Mouse (Mus musculus) liver, postnatal 0 days (tissue): ENCODE data around the gene Inpp5d. TPM values are rescaled to one million over a fixed set of nuclear protein-coding genes. Genes with fewer than 3 reads are reported as not detected.
"Not testable (repeated sequence)": the region's sequence is repeated elsewhere in the genome, so short reads cannot be mapped to it uniquely, and the experiment has no call there.

Source experiments
- ATAC-seq: fragments of 200-750 bp; cut with Nextera tagmentation; 2 replicates; pipeline ENCODE4 v1.8.0; 2017; ENCODE audit warnings: mild to moderate bottlenecking, moderate library complexity
- DNase-seq: peaks from one replicate; pipeline ENCODE4 v3.0.0-alpha.2; 2016
- H3K27ac ChIP-seq: fragments of 300-500 bp; sonication (generic); 2 replicates; pipeline ENCODE4 v1.5.1; 2014; ENCODE audit warnings: antibody characterized with exemption, moderate library complexity, mild to moderate bottlenecking, low read depth
- H3K27me3 ChIP-seq: fragments of 300-500 bp; sonication (generic); 2 replicates; pipeline ENCODE4 v1.6.1; 2014; ENCODE audit warnings: low read length, control low read depth, mixed read lengths; ENCODE audit not compliant: insufficient read depth
- H3K36me3 ChIP-seq: fragments of 300-500 bp; sonication (generic); replicated peaks from 2 replicates; pipeline ENCODE4 v1.6.1; 2014; ENCODE audit warnings: mild to moderate bottlenecking, control low read depth, low read length, moderate library complexity, mixed read lengths; ENCODE audit not compliant: insufficient read depth
- H3K4me1 ChIP-seq: fragments of 300-500 bp; sonication (generic); 2 replicates; pipeline ENCODE4 v1.6.1; 2014; ENCODE audit warnings: antibody characterized with exemption, mild to moderate bottlenecking, control low read depth; ENCODE audit not compliant: insufficient read depth
- H3K4me2 ChIP-seq: fragments of 300-500 bp; sonication (generic); 2 replicates; pipeline ENCODE4 v1.6.1; 2014; ENCODE audit warnings: low read depth, mild to moderate bottlenecking, low read length, moderate library complexity, mixed read lengths
- H3K4me3 ChIP-seq: fragments of 300-500 bp; sonication (generic); 2 replicates; pipeline ENCODE4 v1.5.1; 2014; ENCODE audit warnings: low read depth, low read length
- H3K9ac ChIP-seq: fragments of 300-500 bp; sonication (generic); replicated peaks from 2 replicates; pipeline ENCODE4 v1.6.1; 2014; ENCODE audit warnings: mild to moderate bottlenecking, moderate library complexity
- H3K9me3 ChIP-seq: fragments of 300-500 bp; sonication (generic); 2 replicates; pipeline ENCODE4 v1.6.1; 2016; ENCODE audit warnings: mild to moderate bottlenecking, control low read depth, low read length, mixed read lengths
- CTCF ChIP-seq: sonication (generic); IDR thresholded peaks from 2 replicates; pipeline ENCODE4 v1.5.1; 2016; ENCODE audit warnings: antibody characterized with exemption, low read depth
- EP300 ChIP-seq: IDR thresholded peaks from 2 replicates; pipeline ENCODE4 v1.6.1; 2016; ENCODE audit warnings: antibody characterized with exemption, low read depth, mild to moderate bottlenecking
- WGBS: fragments of 180-500 bp; shearing (Covaris S2); extraction: QIAGEN DNeasy Blood & Tissue Kit; methylation state at CpG from one replicate; pipeline ENCODE4 v1.1.7; 2014; ENCODE audit not compliant: insufficient replicate concordance; 5-methylcytosine and 5-hydroxymethylcytosine counted together
- polyA plus RNA-seq: library from polyadenylated mRNA; unstranded; fragments of >200 nt; fragmentation: Nextera tagmentation; extraction: Ambion mirVana; gene quantifications from 2 replicates; pipeline ENCODE4 v1.2.1, GENCODE M21; 2015

The Inpp5d gene
- polyA plus RNA-seq, 1 experiment from 2014 or later = 13.3 TPM

DNA sequence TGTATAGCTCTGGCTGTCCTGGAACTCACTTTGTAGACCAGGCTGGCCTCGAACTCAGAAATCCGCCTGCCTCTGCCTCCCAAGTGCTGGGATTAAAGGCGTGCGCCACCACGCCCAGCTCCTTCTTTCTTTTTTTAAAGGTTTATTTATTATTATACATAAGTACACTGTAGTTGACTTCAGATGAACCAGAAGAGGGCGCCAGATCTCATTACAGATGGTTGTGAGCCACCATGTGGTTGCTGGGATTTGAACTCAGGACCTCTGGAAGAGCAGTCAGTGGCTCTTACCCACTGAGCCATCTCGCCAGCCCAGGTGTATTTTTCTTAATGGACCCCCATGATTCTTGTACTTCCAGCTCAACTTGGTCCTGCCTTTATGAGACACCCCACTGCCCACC, 62.4 kb downstream of the Inpp5d start:
- H3K27ac ChIP-seq, H3K4me1 ChIP-seq, H3K27me3 ChIP-seq, H3K9me3 ChIP-seq, H3K4me2 ChIP-seq, H3K4me3 ChIP-seq, DNase-seq, ATAC-seq, H3K9ac ChIP-seq: not testable (repeated sequence)
- peak; percentile 38 for TF ChIP-seq CTCF
- H3K36me3 ChIP-seq = peaks cover 23% of the 10 kb centered on the region
- 80% methylated on average over 7 of the region's 7 CpGs for WGBS

DNA sequence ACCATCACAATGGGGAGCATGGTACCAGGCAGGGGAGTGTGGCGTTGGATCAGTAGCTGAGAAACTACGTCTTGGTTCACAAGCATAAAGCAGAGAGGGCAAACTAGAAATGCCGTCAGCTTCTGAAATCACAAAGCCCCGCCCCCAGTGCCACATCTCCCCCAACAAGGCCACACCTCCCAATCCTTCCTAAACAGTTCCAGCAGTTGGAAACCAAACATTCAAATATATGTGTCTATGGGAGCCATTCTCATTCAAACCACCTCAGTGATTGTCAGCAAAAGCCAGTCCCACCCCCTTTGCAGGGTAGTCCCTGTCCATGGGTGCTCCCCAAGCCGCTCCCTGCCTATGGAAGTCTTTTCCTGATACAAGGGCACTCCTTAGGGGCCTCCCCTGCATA, 64.0 kb downstream of the Inpp5d start:
- no peak for DNase-seq
- no peak for ATAC-seq
- no peak overlapping the region for H3K4me2 ChIP-seq
- H3K4me1 ChIP-seq = no peaks in the 10 kb centered on the region
- no peaks in the 10 kb centered on the region for H3K9me3 ChIP-seq
- no peak overlapping the region for H3K4me3 ChIP-seq
- H3K36me3 ChIP-seq = peaks cover 24% of the 10 kb centered on the region
- no peaks in the 10 kb centered on the region for H3K27me3 ChIP-seq
- TF ChIP-seq EP300 (no peak), CTCF (no peak)
- no peak overlapping the region for H3K9ac ChIP-seq
- no peak overlapping the region for H3K27ac ChIP-seq
- 94% methylated on average over 5 of the region's 5 CpGs for WGBS

DNA sequence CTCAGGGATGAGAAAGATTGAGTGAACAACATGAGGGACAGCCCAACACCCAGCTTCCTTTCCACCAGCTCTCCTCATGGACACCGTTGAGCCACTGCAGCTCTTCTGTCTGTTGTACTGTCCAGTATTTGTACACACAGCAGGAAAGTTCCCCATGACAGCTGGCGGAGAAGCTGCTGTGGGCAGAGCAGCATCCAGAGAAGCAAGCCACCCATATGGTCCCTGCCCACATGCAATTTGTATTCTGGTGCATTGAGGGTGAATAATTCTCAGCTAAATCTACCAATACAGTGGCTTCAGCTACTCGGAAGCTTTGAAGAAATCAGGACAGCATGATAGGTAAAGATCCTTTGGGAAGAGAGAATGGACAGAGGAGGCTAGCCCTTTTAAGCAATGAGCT, 64.7 kb downstream of the Inpp5d start:
- TF ChIP-seq EP300 = no peak
- TF ChIP-seq CTCF = no peak
- Histone ChIP-seq H3K4me1 (no peaks in the 10 kb centered on the region), H3K4me2 (no peak overlapping the region), H3K9me3 (no peaks in the 10 kb centered on the region), H3K27ac (no peak overlapping the region), H3K27me3 (no peaks in the 10 kb centered on the region), H3K9ac (no peak overlapping the region), H3K36me3 (peaks cover 24% of the 10 kb centered on the region), H3K4me3 (no peak overlapping the region)
- WGBS = 91% methylated on average over 3 of the region's 3 CpGs
- no peak for ATAC-seq
- DNase-seq = no peak

DNA sequence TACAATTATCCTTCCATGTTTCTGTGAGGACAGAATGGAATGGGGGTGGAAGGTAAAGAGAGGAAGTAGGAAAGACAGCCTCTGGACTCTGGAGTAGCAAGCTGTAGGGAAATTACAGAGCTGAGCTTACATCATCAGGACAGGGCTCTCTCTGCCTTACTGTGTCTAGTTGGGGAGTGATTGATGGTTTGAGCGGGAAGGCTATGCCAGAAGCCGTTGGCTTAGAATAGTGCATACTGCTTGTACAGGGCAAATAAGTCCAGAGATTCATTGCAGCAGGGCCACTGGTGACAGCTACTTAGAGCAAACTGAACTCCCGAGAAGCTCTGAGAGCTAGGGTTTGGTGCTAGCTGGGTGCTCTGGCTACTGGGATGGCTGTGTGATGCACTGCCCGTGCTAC, 66.2 kb downstream of the Inpp5d start:
- Histone ChIP-seq H3K27me3 (no peaks in the 10 kb centered on the region), H3K4me3 (no peak overlapping the region), H3K27ac (no peak overlapping the region), H3K9ac (no peak overlapping the region), H3K9me3 (no peaks in the 10 kb centered on the region), H3K4me2 (no peak overlapping the region), H3K36me3 (peaks cover 22% of the 10 kb centered on the region), H3K4me1 (no peaks in the 10 kb centered on the region)
- WGBS = 80% methylated on average over 4 of the region's 4 CpGs
- DNase-seq (no peak), ATAC-seq (no peak)
- TF ChIP-seq CTCF (no peak), EP300 (no peak)

DNA sequence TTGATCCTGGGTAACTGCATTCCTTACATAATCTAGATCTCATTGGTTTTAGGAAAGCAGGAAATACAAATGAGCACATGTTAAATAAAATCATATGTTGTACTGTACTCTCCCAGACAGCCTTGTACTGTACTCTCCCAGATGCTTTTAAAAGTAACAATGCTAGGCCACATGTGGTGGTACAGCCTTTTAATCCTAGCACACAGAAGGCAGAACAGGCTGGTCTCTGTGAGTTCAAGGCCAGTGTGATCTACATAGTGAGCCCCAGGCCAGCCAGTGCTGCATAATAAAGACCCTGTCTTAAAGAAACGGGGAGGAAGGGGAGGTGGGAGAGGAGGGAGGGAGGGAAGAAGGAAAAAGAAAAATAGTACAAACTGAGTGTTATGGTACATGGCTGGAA, 66.9 kb downstream of the Inpp5d start:
- no peak overlapping the region for H3K4me3 ChIP-seq
- H3K27me3 ChIP-seq = no peaks in the 10 kb centered on the region
- no peaks in the 10 kb centered on the region for H3K9me3 ChIP-seq
- no peak overlapping the region for H3K4me2 ChIP-seq
- no peaks in the 10 kb centered on the region for H3K4me1 ChIP-seq
- H3K36me3 ChIP-seq = peaks cover 21% of the 10 kb centered on the region
- H3K27ac ChIP-seq = no peak overlapping the region
- no peak for TF ChIP-seq EP300
- TF ChIP-seq CTCF = no peak
- WGBS = 65% methylated on average over 1 of the region's 1 CpGs
- ATAC-seq = no peak
- DNase-seq = no peak
- H3K9ac ChIP-seq = no peak overlapping the region

DNA sequence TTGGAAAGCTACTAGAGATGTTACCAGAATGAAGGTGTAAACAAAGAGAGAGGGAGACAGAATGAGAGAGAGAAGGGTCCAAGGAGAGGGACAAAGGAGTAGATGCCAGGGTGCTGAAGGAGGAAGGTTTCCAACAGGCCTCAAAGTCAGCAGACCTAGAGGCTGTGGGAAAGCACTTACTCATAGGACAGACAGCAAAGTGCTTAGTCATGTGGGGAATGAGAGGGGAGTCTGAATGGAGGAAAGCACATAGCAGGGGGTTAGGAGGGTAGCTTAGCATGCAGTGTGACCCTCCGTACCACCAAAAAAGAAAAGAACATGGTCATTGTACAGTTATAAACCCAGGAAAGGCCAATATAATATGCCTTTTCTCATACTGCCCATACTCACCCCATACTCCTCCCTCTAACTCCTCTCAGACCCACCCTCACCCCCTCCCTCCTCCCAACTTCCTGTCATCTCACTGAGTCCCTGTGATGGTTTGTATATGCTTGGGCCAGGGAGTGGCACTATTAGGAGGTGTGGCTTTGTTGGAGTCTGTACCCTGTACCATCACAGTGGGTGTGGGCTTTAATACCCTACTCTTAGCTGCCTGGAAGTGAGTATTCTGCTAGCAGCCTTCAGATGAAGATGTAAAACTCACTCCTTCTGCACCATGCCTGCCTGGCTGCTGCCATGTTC, 69.7 kb downstream of the Inpp5d start:
- WGBS = 100% methylated on average over 1 of the region's 1 CpGs
- Histone ChIP-seq H3K27ac (no peak overlapping the region), H3K9me3 (no peaks in the 10 kb centered on the region), H3K4me1 (no peaks in the 10 kb centered on the region), H3K9ac (no peak overlapping the region), H3K4me3 (no peak overlapping the region), H3K36me3 (peaks cover 16% of the 10 kb centered on the region; the same call in 1 of the 2 replicates), H3K27me3 (no peaks in the 10 kb centered on the region), H3K4me2 (no peak overlapping the region)
- no peak for DNase-seq
- peak; percentile 57 for ATAC-seq
- TF ChIP-seq EP300 (no peak), CTCF (no peak)
